Mouse (Mus musculus) ovary, postnatal 14 days (tissue): ENCODE measurements around the gene Gm21885.

Source experiments
- DNase-seq: peaks from one replicate; pipeline ENCODE4 v3.0.0; 2022; ENCODE audit warnings: low spot score

Gene Gm21885

DNA sequence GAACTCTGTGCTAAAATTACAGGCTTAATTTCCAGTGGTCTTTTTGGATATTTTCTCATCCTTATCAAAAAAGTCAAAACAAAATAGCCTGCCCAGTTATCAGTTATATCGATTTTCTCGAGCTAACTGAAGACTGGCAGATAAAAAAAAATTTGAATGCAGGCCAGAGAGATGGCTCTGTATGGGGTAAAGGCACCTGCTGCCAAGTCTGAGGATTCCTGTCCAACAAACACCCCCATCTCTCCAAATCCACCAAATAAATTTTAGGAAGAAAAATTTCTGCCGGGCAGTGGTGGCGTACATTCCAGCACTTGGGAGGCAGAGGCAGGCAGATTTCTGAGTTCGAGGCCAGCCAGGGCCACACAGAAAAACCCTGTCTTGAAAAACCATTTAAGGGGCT, 36.4 kb downstream of the Gm21885 start:
- DNase-seq = no peak

DNA sequence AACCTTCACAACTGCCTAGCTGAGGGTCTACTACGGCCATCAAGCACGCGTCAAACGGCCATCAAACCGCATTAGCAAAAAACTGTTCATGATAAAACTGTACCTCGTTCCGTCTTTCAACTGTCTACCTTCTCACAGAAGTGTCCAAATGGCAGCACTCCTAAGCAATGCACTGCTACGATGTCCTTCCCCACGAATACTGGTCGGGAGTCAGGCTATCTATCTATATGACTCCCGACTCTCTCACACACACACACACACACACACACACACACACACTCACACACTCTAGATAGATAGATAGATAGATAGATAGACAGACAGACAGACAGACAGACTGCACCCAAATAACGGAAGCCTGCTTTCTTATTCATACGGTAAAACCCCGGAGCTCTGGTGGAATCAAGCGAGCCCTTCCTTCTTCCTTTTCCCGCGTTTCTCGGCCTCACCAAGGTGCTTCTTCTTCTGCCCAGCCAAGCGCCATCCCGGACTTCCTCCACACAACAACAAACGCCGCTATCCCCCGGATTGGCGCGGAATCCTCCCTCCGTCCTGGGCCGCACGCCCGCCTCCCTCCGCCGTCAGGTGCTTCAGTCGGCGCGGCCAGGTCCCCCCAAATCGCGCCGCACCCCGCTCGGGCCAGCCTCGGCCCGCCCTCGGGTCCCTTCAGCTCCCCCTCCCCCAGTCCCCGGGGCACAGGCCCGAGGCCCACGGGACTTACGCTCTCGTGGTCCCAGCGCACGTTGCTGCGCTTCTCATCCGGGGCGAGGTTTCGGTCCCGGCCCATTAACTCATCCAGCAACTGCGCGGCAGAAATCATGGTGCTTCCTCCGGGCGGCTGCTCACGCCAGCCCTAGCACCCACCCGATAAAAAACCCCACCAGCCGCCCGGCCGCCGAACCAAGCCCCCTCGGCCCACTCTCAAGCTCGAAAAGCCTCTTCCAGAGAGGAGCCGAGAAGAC, 39.6 kb downstream of the Gm21885 start:
- no peak for DNase-seq

DNA sequence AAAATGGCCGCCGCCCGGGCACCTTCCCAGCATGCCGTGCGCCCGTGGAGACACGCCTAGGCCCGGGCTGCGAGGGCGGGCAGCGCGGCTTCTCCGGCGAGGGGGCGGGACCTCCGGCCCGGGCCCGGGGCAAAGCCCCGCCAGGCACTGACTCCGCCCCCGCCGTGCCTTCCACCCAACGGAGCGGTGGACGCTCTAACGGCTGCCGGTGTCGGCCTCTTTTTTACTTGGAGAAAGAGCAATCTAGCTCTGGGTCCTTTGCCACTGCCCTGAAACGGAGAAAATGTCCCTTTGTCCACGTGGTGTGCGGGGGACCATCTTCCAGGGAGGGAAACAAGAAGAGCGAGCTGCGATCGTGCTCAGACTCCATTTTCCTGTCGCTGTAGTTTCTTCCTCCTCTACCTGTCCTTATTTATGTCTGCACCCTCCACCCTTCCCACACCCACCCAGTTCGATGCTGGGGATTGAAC, 40.3 kb downstream of the Gm21885 start, which contains the start of gene Luc7l3:
Luc7l3 (minus strand) TSS at position 58 of the 470 bp plus-strand sequence.
- peak; percentile 90 for DNase-seq

DNA sequence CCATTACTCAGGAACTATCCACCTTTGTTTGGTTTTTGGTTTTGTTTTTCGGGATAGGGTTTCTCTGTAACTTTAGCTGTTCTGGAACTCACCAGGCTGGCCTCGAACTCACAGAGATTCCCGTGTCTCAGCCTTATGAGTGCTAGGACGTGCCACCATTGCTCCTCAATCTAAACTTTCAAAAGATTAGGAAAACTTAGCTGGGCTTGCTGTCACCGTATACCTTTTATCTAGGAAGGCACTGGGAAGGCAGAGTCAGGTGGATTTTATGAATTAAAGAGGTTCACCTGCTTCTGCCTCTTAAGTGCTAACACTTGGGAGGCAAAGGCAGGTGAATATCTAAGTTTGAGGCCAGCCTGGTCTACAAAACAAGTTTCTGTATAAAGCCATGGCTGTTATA, 41.0 kb downstream of the Gm21885 start:
- DNase-seq = no peak

DNA sequence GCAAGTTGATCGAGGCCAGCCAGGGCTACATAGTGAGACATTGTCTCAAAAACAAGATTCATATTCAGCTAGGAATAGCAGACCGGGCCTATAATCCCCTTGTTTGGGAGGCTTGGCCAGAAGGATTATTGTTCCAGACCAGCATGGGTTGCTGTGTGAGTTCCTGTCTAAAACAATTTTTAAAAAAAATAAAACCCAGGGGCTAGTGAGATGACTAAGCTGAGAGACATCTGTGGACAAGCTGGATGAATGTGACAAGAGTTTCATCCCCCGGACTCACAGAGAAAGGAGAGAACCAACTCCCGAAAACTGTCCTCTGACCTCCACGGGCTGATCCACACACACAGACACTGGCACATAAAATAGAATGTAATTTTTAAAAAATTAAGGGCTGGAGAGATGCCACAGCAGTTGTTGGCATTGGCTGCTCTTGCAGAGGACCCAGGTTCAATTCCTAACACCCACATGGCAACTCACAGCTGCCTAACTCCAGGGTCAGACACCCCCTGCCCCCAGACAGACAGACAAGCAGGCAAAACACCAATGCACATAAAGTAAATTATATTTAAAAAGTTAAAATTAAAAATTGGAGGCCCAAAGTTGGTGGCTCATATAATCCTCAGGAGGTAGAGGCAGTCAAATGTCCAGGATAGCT, 41.7 kb downstream of the Gm21885 start:
- no peak for DNase-seq

DNA sequence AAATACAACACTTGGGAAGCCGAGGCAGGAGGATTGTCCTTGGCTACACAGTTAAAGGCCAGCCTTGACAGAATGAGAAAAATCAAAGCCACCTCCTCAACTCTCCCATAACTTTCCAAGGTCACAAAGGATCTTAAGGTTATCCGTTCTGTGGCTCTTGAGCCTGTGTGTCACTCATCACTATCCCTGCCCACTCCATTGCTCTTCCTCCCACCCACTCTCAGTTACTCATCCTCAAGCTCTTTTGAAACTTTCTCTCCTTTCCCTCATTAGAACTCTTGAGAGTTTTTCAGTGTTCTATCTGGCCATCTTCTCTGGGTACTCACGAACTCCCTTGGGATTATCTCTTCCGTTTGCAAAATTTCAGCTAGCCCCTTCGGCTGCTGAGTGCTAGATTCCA, 42.9 kb downstream of the Gm21885 start:
- DNase-seq = no peak

DNA sequence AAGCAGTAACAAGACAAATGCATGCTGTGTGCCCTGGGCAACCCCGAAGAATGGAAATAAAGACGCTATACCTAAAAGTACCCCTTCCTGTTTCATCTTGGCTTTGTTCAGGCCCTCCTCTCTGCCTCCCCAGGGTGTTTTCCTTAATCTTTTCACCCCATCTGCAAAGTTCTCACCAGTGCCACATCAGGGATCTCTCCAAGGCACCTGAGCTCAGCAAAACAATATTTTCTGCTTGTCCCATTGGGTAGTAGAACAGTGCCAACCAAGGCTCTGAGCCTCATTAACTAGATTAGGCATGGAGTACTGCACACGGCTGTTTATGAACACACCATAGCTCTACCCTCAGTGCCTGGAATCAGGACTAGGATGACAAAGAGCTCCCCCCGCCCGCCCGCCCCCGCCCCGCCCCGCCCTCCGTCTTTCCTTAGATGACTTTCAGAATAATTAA, 45.3 kb downstream of the Gm21885 start:
- DNase-seq = no peak

DNA sequence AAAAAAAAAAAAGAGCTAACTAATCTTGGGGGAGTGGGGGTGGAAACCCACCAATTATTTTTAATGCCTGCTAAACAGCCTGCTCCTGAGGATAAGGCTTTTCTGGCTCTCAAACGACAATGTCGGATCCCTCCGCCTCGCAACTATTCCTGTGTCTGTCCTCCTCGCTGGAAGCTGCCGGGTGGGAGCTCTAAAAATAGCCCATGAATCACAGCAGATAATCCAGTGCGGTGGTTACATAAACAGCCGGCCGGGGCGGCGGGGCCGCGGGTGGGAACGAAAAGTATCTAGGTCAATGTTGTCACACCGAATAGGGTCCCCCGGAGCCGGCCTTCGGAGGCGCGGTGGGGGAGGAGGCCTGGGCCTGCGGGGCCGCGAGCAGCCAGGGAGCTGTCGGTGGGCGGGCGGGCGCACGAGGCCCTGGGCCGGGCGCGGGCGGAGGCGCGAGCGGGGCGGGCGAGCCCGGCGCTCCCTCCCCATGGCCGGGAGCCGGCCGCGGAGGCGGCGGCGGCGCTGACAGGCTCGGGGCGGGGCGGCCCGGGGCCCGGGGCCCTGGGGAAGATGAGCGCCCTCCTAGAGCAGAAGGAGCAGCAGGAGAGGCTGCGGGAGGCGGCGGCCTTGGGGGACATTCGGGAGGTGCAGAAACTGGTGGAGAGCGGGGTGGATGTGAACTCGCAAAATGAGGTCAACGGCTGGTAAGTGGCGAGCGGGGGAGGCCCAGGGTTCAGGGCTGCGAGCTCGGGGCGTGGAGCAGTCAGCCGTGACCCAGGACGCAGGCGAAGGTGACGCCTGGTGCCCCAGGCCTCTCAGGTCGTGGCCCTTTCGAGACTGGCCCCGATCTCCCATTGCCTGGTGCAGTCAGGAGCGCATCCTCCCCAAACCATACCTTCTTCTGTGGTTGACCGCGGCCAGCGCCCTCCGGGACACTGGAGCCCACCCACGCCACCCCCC, 46.3 kb downstream of the Gm21885 start, which contains the start of gene Ankrd40:
Ankrd40 (plus strand) TSS at position 309 of the 951 bp plus-strand sequence.
- peak; percentile 92 for DNase-seq

DNA sequence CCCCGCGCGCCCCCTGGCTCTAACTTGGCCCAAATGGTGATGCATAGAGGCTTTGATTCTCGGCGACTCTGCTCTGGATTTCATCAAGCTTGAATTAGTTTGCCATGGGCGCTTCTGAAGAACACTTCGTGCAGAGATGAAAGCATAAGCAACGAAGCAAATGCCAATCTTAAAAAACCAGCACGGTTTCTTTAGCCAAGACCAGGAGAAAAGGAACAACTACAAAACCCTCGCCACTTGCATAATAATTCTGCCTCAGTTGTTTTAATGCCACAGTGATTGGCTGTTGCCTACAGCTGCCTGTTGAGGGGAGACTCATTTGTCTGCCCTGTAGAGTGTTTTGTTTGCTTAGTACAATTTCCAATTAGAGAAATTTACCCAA, 47.0 kb downstream of the Gm21885 start:
- DNase-seq = no peak

DNA sequence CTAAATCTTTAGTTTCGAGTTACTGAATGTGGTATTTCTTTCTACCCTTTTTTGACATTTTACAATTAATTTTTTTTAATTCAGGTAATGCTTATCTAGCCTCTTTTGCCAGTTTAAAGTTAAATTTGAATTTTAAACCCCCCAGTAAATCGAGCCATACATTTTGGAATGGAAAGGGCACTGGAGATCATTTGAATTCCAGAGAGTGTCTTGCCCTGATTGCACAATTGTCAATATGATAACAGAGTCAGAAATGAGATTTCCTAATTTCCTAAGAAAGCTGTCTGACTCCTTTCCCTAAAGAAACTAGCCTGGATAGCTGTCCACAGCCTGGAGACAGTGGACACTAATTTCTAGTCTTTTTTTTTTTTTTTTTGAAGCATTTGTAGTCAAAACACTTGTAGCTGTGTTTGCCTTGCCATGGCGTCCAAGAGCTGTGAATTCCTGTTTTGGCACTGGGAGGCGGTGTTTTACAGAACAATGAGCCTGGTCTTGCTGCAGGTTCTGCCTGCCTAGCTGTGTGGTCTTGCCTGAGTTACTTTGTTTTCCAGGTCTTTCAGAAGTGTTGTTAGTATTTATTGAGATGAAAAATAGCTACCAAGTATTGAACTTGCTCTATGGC, 47.7 kb downstream of the Gm21885 start:
- no peak for DNase-seq

DNA sequence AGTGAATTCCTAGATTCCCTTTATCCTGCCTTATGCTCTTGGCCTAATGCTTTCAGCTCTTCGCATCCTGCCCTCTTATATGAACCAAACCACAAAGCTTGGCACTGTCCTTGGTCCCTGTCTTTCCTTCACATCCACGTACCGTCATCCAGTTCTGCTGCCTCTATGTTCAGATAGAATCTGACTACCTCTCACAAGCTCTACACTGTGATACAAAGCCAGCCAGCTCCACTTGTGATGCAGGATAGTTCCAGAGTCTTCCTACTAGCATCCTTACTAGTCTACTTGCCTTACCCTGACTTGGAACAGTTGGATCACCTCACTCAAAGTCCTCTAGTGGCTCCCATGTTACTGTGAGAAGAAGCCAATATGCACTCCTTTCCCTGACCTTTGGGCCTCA, 48.5 kb downstream of the Gm21885 start:
- no peak for DNase-seq

DNA sequence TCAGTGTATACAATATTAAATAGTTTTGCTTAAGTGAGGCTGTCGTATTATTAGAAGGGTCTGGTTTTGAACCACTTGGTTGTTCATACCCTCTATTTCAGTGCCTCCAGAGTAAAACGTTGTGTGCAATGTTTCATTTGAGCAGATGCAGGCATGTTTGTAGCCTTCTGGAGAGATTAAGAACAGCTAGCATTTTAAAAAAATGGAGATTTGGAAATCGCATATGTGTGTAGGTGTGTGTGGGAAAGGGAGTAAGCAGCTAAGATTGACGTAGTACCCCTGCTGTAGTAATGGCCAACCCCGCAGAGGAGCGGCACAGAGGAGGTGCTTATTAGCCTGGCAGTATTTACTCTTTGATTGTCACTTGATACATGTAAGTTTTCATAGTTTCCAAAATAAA, 51.1 kb downstream of the Gm21885 start:
- DNase-seq = no peak

DNA sequence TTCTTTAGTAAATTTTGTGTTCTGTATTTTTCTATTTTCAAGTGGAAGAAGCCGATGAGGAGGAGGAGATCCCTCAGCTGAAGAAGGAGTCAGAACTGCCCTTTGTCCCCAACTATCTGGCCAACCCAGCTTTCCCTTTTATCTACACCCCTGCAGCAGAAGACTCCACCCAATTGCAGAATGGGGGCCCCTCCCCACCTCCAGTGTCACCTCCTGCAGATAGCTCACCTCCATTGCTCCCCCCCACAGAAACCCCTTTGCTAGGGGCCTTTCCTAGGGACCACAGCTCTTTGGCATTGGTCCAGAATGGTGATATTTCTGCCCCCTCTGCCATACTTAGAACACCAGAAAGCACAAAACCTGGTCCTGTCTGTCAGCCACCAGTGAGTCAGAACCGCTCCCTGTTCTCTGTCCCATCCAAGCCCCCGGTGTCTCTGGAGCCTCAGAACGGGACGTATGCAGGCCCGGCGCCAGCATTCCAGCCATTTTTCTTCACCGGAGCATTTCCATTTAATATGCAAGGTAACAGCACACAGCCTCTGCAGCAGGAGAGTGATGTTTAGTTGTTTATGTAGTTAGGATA, 52.8 kb downstream of the Gm21885 start:
- DNase-seq = no peak
